Mouse (Mus musculus) liver, postnatal 0 days (tissue): ENCODE data around the gene Ndufab1.

Experiments used
- CTCF ChIP-seq: sonication (generic); IDR thresholded peaks from 2 replicates; pipeline ENCODE4 v1.5.1; 2016; ENCODE audit warnings: antibody characterized with exemption, low read depth
- EP300 ChIP-seq: IDR thresholded peaks from 2 replicates; pipeline ENCODE4 v1.6.1; 2016; ENCODE audit warnings: antibody characterized with exemption, low read depth, mild to moderate bottlenecking

- TF ChIP-seq CTCF (no peak), EP300 (no peak)
Observed at GRCm38 (mm10) chr7:122137071-122137470, 35.4 kb upstream of the Ndufab1 start.
